Mouse (Mus musculus) G1E (cell line): ENCODE results near the gene Ednrb. TPM values are rescaled to one million over a fixed set of nuclear protein-coding genes. Genes with fewer than 3 reads are reported as not detected.

Experiments used
- ATAC-seq: 2 replicates; pipeline ENCODE4 v1.8.0; 2016; ENCODE audit warnings: mild to moderate bottlenecking; ENCODE audit not compliant: insufficient number of reproducible peaks, poor library complexity, low FRiP score, severe bottlenecking; ENCODE audit errors: extremely low read depth
- DNase-seq: peaks from one replicate; pipeline ENCODE4 v3.0.0; 2012; ENCODE audit warnings: low spot score
- H3K27me3 ChIP-seq: 2 replicates; pipeline ENCODE4 v1.6.1; 2012; ENCODE audit warnings: mild to moderate bottlenecking, low read length, inconsistent platforms; ENCODE audit not compliant: insufficient read depth
- H3K36me3 ChIP-seq: replicated peaks from 2 replicates; pipeline ENCODE3; 2012; ENCODE audit warnings: mild to moderate bottlenecking, inconsistent platforms
- H3K4me1 ChIP-seq: 2 replicates; pipeline ENCODE4 v1.6.1; 2012; ENCODE audit warnings: low read depth, low read length, inconsistent platforms, mixed read lengths; ENCODE audit not compliant: insufficient read depth
- H3K4me3 ChIP-seq: 2 replicates; pipeline ENCODE4 v1.5.1; 2012; ENCODE audit warnings: low read depth, mild to moderate bottlenecking, inconsistent platforms, low read length, moderate library complexity, mixed read lengths
- H3K9me3 ChIP-seq: replicated peaks from 2 replicates; pipeline ENCODE4 v1.6.1; 2012; ENCODE audit warnings: inconsistent platforms
- CTCF ChIP-seq: IDR thresholded peaks from 2 replicates; pipeline ENCODE4 v1.5.1; 2012; ENCODE audit warnings: low read depth, low read length, inconsistent platforms, mixed read lengths
- GATA1 ChIP-seq: IDR thresholded peaks from 2 replicates; pipeline ENCODE4 v1.6.1; 2012; ENCODE audit warnings: borderline replicate concordance, low read length, inconsistent platforms, mixed read lengths
- GATA2 ChIP-seq: IDR thresholded peaks from 2 replicates; pipeline ENCODE4 v1.6.1; 2012; ENCODE audit warnings: low read depth, low read length, inconsistent platforms, borderline replicate concordance
- POLR2AphosphoS5 ChIP-seq: IDR thresholded peaks from 2 replicates; pipeline ENCODE4 v1.6.1; 2012; ENCODE audit warnings: low read depth, low read length, inconsistent platforms; ENCODE audit not compliant: insufficient replicate concordance
- TAL1 ChIP-seq: conservative IDR thresholded peaks from 2 replicates; pipeline ENCODE4 v1.6.1; 2012; ENCODE audit warnings: low read depth, low read length, inconsistent platforms, mixed read lengths
- polyA plus RNA-seq: library from polyadenylated mRNA; stranded (reverse); fragments of >175 nt; gene quantifications from 2 replicates; pipeline ENCODE4 v1.2.3, GENCODE M21; 2012
- total RNA-seq, 2 experiments: library from RNA; stranded (forward) in 1 of 2; stranded (reverse) in 1 of 2; fragments of 200-1000 nt in 1 of 2; fragments of >200 nt in 1 of 2; fragmentation: Nextera tagmentation in 1 of 2; gene quantifications; 2 replicates each; pipeline ENCODE4 v1.2.3; 2014 to 2017

The Ednrb gene
- total and polyA plus RNA-seq, 3 experiments = 0.05 TPM; not detected in 2

GRCm38 (mm10) chr14:103842896-103843295, 1.3 kb downstream of the Ednrb start:
- H3K4me3 ChIP-seq = no peak overlapping the region; the same call in 1 of the 2 replicates
- DNase-seq = no peak

DNA sequence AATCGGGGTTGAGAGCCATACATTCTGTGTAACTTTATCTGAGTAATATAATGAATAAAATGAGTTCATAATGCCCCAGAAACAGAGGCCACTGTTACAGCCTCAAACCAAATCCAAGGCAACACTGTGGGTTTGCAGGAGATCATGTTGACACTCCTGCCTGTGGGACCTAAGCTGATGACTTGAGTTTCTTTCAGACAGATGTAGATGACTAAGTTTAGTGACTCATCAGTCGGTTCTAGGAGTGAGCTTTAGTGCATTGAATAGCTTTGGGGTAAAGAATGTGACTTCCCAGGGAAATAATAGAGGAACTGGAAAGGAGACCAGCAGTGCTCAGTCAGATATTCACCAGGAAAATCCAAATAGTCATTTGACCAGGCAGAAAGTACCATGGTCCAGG, 3.8 kb downstream of the Ednrb start:
- TF ChIP-seq GATA2 (no peak), POLR2AphosphoS5 (no peak), TAL1 (no peak), CTCF (no peak), GATA1 (no peak)
- no peak overlapping the region for H3K4me3 ChIP-seq
- DNase-seq (no peak), ATAC-seq (no peak)
- no peaks in the 10 kb centered on the region for H3K36me3 ChIP-seq
- H3K27me3 ChIP-seq = no peaks in the 10 kb centered on the region
- peaks cover 58% of the 10 kb centered on the region for H3K9me3 ChIP-seq
- H3K4me1 ChIP-seq = no peaks in the 10 kb centered on the region

More at GRCm38 (mm10) chr14:103842896-103843295, 1.3 kb downstream of the Ednrb start:
- ATAC-seq = no peak
- peaks cover 55% of the 10 kb centered on the region for H3K9me3 ChIP-seq
- H3K27me3 ChIP-seq = no peaks in the 10 kb centered on the region
- H3K36me3 ChIP-seq = no peaks in the 10 kb centered on the region
- no peaks in the 10 kb centered on the region for H3K4me1 ChIP-seq
- TF ChIP-seq TAL1 = no peak
- TF ChIP-seq GATA1 = no peak
- TF ChIP-seq CTCF = no peak
- no peak for TF ChIP-seq POLR2AphosphoS5
- no peak for TF ChIP-seq GATA2

GRCm38 (mm10) chr14:103838887-103839286, 5.3 kb downstream of the Ednrb start:
- H3K36me3 ChIP-seq = no peaks in the 10 kb centered on the region
- H3K4me1 ChIP-seq = no peaks in the 10 kb centered on the region
- TF ChIP-seq POLR2AphosphoS5 (no peak), TAL1 (no peak), GATA1 (no peak), GATA2 (no peak)
- H3K4me3 ChIP-seq = no peak overlapping the region
- ATAC-seq (no peak), DNase-seq (no peak)
- H3K9me3 ChIP-seq = peaks cover 47% of the 10 kb centered on the region
- H3K27me3 ChIP-seq = no peaks in the 10 kb centered on the region

DNA sequence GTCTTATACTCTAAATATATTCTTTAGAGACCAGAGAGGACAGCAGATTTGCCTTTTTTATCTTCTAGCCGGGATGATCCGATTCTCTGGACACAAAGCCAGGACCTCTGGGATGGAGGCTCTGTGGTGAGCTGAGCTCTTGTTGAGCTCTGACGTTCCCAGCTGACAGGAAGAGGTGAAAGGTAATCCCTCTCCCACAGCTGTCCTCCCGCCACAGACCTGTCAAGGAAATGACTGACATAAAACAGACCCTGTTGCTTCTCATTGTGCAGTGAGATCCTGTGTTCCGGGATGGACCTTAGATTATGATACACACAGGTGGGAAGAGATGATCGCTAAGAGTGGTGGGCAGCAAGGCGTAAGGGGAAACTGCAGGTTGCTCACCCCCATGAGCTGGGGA, 9.6 kb downstream of the Ednrb start:
- H3K36me3 ChIP-seq = no peaks in the 10 kb centered on the region
- no peak overlapping the region for H3K4me3 ChIP-seq
- DNase-seq = no peak
- TF ChIP-seq GATA1 (no peak), CTCF (no peak)
- ATAC-seq = no peak
- H3K27me3 ChIP-seq = no peaks in the 10 kb centered on the region
- H3K4me1 ChIP-seq = no peaks in the 10 kb centered on the region
- H3K9me3 ChIP-seq = peaks cover 40% of the 10 kb centered on the region

GRCm38 (mm10) chr14:103834147-103834546, 10.1 kb downstream of the Ednrb start:
- H3K27me3 ChIP-seq = no peaks in the 10 kb centered on the region
- no peaks in the 10 kb centered on the region for H3K36me3 ChIP-seq
- H3K9me3 ChIP-seq = peaks cover 40% of the 10 kb centered on the region
- H3K4me1 ChIP-seq = no peaks in the 10 kb centered on the region
- TF ChIP-seq TAL1 (no peak), POLR2AphosphoS5 (no peak), GATA2 (no peak), GATA1 (no peak), CTCF (no peak)
- ATAC-seq = no peak
- no peak overlapping the region for H3K4me3 ChIP-seq
- no peak for DNase-seq

GRCm38 (mm10) chr14:103832472-103832871, 11.7 kb downstream of the Ednrb start:
- no peaks in the 10 kb centered on the region for H3K36me3 ChIP-seq
- no peaks in the 10 kb centered on the region for H3K27me3 ChIP-seq
- no peak for DNase-seq
- H3K9me3 ChIP-seq = peaks cover 40% of the 10 kb centered on the region
- TF ChIP-seq TAL1 = no peak
- TF ChIP-seq GATA1 = no peak
- no peak for TF ChIP-seq POLR2AphosphoS5
- no peak for TF ChIP-seq CTCF
- TF ChIP-seq GATA2 = no peak
- H3K4me3 ChIP-seq = no peak overlapping the region
- no peaks in the 10 kb centered on the region for H3K4me1 ChIP-seq
- no peak for ATAC-seq

DNA sequence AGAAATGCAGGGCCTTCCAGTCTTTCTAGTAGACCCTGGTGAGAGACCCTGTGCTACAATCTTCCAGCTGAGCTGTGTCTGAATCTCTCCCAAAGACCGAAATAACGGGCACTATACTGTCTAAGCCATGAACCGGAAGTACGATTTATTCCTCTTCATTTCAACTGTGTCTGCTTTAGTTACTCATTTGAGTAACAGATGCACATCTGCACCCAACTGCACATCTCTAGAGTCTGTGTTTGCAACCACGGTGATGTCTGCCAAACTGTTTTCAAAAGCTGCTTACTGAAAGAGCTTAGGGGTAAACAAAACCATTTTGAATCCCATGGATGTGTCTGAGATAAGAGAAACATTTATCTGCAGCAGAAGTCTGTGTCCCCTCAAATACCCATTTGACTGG, 13.2 kb downstream of the Ednrb start:
- TF ChIP-seq CTCF (no peak), GATA1 (no peak), GATA2 (no peak), POLR2AphosphoS5 (no peak), TAL1 (no peak)
- Histone ChIP-seq H3K4me3 (no peak overlapping the region), H3K27me3 (no peaks in the 10 kb centered on the region), H3K4me1 (no peaks in the 10 kb centered on the region), H3K36me3 (no peaks in the 10 kb centered on the region), H3K9me3 (peaks cover 49% of the 10 kb centered on the region)
- no peak for ATAC-seq
- no peak for DNase-seq
